Mouse (Mus musculus) adrenal gland, adult (tissue): ENCODE data around the gene Rfc2.

Source experiments
- DNase-seq, 2 experiments: peaks; one replicate each; pipeline ENCODE4 v3.0.0; 2022 to 2023; ENCODE audit warnings: low spot score in 1 of 2; ENCODE audit not compliant: inconsistent age in 2 of 2

The Rfc2 gene

GRCm38 (mm10) chr5:134606314-134606713, 25.1 kb downstream of the Rfc2 start:
- DNase-seq, result no peak

DNA sequence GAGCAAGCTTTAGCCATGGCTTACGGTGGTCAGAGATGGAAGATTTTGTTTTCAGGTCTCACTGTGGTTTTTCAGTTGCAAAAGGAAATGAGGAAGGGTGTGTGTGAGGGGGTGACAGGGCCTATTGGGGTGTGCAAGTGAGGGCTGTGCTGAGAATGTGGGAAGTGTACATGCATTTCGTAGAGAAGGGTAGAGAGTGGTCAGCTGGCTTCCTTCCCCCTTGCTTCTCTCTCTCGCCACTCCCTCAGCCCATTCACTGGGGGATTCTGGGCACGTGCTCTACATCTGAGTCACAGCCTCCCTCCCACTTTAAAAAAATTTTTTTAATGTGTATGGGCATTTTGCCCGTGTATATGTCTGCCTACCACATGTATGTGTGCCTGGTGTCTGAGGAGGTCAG, 26.0 kb downstream of the Rfc2 start:
- DNase-seq, result peak in 1 of 2 experiments; percentile 38

GRCm38 (mm10) chr5:134609916-134610643, 28.9 kb downstream of the Rfc2 start:
- DNase-seq, result no peak

DNA sequence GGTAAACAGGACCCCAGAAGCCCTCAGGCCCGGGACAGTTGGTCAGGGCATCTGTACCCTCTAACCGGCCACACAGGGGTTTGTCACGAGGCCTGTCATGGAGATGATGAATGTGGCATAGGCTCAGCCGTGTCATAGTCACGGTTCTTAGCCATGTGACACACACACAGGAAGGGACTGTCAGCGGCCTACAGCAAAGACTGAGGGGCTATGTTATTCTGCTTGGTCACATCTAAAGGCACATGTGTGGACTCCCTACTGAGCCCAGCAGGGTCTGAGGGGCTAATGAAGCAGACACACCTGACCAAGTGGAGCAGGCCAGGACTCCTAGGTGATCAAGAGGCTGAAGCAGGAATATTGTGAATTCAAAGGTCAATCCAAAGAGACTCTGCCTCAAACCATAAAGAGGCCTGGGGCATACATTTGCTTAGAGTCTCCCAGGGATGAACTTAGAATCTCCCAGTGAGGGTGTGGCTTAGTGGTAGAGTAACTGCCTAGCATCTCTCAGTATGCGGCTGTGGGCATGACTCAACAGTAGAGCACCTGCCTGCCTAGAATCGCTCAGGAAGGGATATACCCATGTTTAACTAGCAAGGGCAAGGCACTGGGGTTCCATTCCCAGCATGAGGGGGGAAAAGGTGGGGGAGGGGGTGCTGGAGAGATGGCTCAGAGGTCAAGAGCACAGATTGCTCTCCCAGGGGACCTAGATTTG, 30.8 kb downstream of the Rfc2 start:
- peak in 1 of 2 experiments; percentile 54 for DNase-seq

- DNase-seq, result no peak
These were observed 32.6 kb downstream of the Rfc2 start for GRCm38 (mm10) chr5:134613727-134614126.

- no peak for DNase-seq
These were observed 33.1 kb downstream of the Rfc2 start for GRCm38 (mm10) chr5:134614296-134614695.

DNA sequence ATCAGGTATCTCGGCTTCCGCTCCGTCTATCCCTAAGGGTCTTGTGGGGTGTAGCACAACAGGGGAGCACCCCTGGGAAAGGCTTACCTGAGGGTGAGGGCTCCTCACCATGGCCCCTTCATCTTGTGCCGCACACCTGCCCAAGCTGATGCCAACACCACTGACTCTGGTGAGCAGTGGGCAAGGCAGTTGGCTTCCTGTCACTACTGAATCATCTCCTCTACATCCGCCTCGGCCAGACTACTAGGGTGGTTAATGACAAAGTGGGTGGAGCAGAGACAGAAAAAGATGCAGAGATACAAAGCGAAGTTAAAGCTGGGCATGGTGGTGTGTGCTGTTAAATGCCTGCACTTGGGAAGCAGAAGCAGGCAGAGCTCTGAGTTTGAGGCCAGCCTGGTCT, 33.6 kb downstream of the Rfc2 start, which contains the start of gene Lat2:
Gene Lat2, minus strand, starts transcription at position 224 of the 400 bp plus-strand sequence.
- DNase-seq, result no peak

DNA sequence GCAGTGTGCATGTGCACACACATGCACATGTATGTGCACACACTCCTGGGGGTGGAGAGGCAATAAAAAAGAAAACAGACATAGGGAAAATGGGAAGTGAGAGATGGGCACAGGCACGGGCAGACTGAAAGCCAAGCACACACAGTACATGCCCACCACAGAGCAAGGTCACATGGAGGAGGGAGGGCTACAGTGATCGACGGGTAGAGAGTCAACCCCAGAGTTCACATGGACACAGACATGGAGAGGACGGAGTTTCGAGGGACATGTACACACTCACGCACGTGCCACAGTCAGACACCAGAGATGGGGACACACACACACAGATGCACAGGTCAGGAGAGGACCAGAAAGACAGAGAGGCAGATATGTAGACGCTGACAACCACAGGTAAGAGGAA, 34.2 kb downstream of the Rfc2 start:
- no peak for DNase-seq

DNA sequence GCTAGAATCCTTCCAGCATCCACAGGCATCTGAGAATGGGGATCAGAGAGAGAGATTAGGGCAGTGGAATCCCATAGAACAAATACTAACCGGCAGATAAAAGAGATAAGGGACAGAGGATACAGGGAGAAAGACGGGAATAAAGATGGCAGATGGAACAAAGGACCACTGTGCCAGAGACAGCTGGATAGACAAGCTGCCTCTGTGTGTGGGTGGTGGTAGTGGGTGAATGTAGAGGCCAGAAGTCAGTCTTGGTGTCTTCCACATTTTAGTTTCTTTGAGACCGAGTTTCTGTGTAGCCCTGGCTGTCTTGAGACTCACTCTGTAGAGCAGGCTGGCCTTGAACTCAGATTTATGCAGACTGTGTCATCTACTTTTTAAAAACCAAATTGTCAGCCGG, 34.6 kb downstream of the Rfc2 start:
- DNase-seq, result peak in 1 of 2 experiments; percentile 63

GRCm38 (mm10) chr5:134617071-134617470, 35.9 kb downstream of the Rfc2 start:
- peak; percentile 73 to 90 for DNase-seq

- DNase-seq, result no peak
These were observed 39.3 kb downstream of the Rfc2 start for GRCm38 (mm10) chr5:134620457-134620856.

- DNase-seq, result no peak
These were observed 40.0 kb downstream of the Rfc2 start for GRCm38 (mm10) chr5:134621099-134621640.

DNA sequence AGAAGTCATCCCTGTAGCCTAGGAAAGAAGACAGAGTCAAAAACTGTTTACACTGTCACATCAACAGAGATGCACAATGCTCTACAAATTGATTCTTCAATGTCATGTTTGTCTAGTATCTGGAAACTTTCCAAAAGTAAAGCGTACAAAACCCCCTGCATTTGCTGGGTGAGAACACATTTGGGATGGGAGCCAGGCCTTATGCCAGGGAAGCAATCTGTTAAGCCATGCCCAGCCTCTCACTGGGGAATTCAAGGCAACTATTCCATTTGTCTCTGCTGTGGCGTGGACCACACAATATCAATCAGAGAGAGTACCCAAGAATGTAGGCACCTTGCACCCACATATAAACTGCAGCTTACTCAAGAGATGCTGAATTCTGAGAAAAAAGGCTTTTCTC, 40.9 kb downstream of the Rfc2 start:
- DNase-seq, result no peak

- peak in 1 of 2 experiments; percentile 58 for DNase-seq
These were observed 48.3 kb downstream of the Rfc2 start for GRCm38 (mm10) chr5:134629508-134629907.

DNA sequence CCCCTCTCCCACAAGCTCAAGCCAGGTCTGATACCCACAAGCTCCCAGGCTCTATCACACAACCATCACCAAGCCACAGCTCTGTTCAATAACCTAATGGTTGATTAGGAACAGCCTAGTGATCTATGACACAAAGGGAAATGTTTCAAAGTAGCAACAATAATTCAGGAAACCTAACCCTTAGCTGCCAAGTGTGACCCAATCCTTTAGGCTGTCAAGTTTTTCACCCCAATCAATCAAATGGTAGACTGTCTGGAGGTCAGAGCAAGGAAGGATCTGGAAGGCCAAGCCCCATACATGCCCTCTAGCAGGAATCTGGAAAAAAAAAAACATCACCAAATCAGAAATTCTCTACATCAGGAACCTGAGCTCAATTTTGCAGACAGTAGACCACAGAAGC, 49.7 kb downstream of the Rfc2 start:
- DNase-seq, result peak in 1 of 2 experiments; percentile 74

- no peak for DNase-seq
These were observed 51.7 kb downstream of the Rfc2 start for GRCm38 (mm10) chr5:134632841-134633240.

DNA sequence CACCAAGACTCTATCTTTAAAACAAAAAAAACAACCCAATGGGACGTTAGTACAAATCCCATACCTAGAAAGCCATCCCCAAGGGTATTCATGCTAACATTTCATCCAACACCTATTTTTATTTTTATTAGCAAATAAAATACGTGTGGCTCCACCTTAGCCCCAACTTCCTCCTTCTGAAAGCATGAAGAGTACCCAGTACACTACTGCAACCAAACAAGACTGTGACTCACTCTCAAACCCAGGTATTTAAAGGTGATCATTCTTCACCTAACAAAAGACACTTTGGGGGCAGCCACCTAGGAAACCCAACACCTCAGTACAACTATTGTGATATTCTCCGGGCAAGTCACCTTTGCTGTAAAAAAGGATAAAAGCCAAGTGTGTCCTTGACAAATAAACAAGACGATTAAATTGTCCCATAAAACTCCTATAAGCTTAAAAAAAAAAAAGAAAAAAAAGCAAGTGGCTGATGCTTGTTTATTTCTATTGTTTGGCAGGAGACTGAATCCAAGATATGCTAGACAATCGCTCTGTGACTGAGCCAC, 56.7 kb downstream of the Rfc2 start:
- DNase-seq, result no peak

DNA sequence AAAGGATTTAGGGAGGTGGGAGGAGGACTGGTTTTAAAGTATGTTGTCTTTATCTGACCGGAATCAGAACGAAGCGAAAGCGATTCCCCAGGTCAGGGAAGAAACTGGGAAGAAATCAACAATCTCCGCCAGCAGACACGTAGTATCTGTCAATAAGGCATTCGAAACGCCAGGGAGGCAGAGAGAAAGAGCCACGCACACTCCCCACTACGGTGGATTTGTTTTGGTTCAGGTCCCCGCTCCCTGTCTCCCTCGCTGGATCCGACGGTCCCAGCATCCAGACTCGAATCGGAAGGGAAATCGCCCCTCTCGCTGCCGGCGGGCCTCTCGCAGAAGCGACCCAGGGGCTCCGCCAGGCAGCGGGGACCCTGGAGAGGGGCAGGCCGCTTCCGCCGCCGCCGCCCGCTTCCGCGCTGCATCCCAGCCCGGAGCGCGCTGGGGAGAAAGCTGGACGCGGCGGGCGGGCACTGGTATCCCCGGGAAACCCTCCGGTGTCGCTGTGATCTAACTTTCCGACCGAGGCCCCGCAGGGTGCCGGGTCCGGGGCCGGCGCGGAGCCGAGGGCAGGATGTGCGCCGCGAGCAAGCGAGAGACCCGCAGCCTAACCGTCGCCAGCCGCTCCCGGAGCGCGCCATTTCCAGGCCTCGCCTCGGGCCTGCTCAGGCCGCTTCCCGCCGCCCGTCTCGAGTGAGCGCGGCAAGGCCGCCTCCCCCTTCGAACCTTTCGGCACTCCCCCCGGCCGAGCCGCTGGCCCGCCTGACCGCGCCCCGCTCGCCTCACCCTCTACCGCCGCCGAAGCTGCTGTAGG, 57.5 kb downstream of the Rfc2 start:
- no peak for DNase-seq

DNA sequence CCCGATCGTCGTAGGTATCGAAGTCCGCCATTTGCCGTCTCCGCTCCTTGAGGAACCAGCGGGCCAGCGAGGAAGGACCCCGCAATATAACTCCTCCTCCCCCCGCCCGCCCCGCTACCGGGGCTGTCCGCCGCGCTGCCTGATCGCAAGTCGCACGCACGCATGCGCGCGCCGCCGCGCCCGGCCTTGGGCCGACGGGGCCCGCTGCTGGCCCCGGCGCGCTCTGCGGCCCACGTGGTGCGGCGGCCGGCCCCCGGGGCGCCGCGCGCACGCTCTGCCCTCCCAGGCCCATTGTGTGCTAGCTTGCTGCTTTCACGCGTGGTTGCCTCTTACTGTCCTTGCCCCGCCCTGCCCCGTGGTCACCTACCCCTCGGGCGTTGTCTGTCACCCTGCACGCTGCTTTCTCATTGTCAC, 58.1 kb downstream of the Rfc2 start, which contains the start of gene Eif4h:
Gene Eif4h, minus strand, starts transcription at position 222 of the 414 bp plus-strand sequence.
- DNase-seq, result peak; percentile 98 to 99

DNA sequence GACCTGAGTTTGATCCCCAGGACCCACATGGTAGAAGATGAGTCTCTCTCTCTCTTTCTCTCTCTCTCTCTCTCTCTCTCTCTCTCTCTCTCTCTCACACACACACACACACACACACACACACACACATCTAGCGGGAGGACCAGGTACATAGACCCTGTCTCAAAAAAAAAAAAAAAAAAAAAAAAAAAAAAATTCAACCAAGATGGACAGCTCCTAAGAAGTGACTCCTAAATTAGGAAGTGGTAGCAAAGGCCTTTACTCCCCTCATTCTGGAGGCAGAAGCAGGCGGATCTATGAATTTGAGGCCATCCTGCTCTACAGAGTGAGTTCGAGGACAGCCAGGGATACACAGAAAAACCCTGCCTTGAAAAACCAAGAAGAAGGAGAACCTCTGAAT, 59.2 kb downstream of the Rfc2 start:
- no peak for DNase-seq

DNA sequence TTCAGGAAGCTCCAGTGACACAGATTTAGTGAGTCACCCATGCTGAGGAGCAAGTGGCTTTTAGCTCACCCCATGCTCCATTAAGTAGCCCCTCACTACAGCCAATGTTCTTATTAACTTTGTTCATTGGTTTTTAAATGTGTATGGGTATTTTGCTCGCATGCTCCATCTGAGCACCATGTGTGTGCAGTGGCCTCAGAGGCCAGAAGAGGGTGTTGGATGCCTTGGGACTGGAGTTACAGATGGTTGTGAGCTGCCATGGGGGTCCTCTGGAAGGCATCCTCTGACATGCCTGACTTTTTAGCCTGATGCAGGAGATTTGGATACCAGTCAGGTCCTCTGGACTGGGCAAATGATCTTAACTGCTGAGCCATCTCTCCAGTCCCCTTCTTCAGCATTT, 63.0 kb downstream of the Rfc2 start:
- peak in 1 of 2 experiments; percentile 63 for DNase-seq
